Mouse (Mus musculus) kidney, embryonic 15.5 days (tissue): Measurements from ENCODE around the gene Gm11214. TPM values are rescaled to one million over a fixed set of nuclear protein-coding genes. Genes with fewer than 3 reads are reported as not detected.

ENCODE experiments used
- ATAC-seq: fragments of 200-750 bp; cut with Nextera tagmentation; replicated peaks from 2 replicates; pipeline ENCODE4 v1.8.0; 2017; ENCODE audit warnings: moderate TSS enrichment; ENCODE audit not compliant: low FRiP score
- H3K27ac ChIP-seq: fragments of 300-500 bp; sonication (generic); 2 replicates; pipeline ENCODE4 v1.5.1; 2015; ENCODE audit warnings: mild to moderate bottlenecking, inconsistent platforms
- H3K27me3 ChIP-seq: fragments of 300-500 bp; sonication (generic); 2 replicates; pipeline ENCODE4 v1.6.1; 2015; ENCODE audit warnings: inconsistent platforms
- H3K36me3 ChIP-seq: fragments of 300-500 bp; sonication (generic); 2 replicates; pipeline ENCODE4 v1.6.1; 2015; ENCODE audit warnings: inconsistent platforms
- H3K4me1 ChIP-seq: fragments of 300-500 bp; sonication (generic); 2 replicates; pipeline ENCODE4 v1.6.1; 2015; ENCODE audit warnings: inconsistent platforms
- H3K4me2 ChIP-seq: fragments of 300-500 bp; sonication (generic); 2 replicates; pipeline ENCODE4 v1.6.1; 2015; ENCODE audit warnings: moderate library complexity, mild to moderate bottlenecking, inconsistent platforms
- H3K4me3 ChIP-seq: fragments of 300-500 bp; sonication (generic); replicated peaks from 2 replicates; pipeline ENCODE4 v1.5.1; 2015; ENCODE audit warnings: mild to moderate bottlenecking, inconsistent platforms
- H3K9ac ChIP-seq: fragments of 300-500 bp; sonication (generic); 2 replicates; pipeline ENCODE4 v1.6.1; 2015; ENCODE audit warnings: mild to moderate bottlenecking, inconsistent platforms
- H3K9me3 ChIP-seq: fragments of 300-500 bp; sonication (generic); replicated peaks from 2 replicates; pipeline ENCODE4 v1.6.1; 2016; ENCODE audit warnings: inconsistent platforms
- WGBS: fragments of 180-500 bp; shearing (Covaris S2); methylation state at CpG from one replicate; pipeline ENCODE4 v1.1.7; 2015; ENCODE audit warnings: mixed read lengths; 5-methylcytosine and 5-hydroxymethylcytosine counted together
- polyA plus RNA-seq: library from polyadenylated mRNA; unstranded; fragments of >200 nt; fragmentation: Nextera tagmentation; extraction: Ambion mirVana; gene quantifications from 2 replicates; pipeline ENCODE4 v1.2.1, GENCODE M21; 2015

The Gm11214 gene
- polyA plus RNA-seq, result not detected in 2 replicates

DNA sequence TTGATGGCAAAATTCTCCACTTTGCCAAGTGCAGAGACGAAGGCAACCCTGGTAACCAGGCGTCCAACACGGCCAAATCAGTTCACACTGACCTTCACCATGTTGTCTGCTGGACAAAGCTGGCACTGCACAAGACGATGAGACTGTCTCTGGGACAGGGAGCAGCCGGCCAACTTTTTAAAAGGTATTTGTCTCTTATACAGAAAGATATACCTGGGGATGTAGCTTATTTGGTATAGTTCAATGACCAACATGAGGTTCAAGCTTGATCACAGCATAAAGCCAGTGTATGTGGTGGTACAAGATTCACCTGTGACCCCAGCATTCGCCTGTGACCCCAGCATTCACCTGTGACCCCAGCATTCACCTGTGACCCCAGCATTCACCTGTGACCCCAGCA, at the start of gene Gm11214:
Gm11214 (minus strand) TSS at position 101 of the 400 bp plus-strand sequence.
- no peak for ATAC-seq
- H3K27me3 ChIP-seq, result no peaks in the 10 kb centered on the region
- no peaks in the 10 kb centered on the region for H3K9me3 ChIP-seq
- H3K27ac ChIP-seq, result no peak within 1 kb of the TSS
- whole genome bisulfite sequencing, result 94% methylated on average over 6 of the region's 6 CpGs
- H3K4me1 ChIP-seq, result no peaks in the 10 kb centered on the region
- H3K36me3 ChIP-seq, result no peaks in the 10 kb centered on the region
- no peak within 1 kb of the TSS for H3K9ac ChIP-seq
- H3K4me3 ChIP-seq, result no peak within 1 kb of the TSS
- H3K4me2 ChIP-seq, result no peak within 1 kb of the TSS

DNA sequence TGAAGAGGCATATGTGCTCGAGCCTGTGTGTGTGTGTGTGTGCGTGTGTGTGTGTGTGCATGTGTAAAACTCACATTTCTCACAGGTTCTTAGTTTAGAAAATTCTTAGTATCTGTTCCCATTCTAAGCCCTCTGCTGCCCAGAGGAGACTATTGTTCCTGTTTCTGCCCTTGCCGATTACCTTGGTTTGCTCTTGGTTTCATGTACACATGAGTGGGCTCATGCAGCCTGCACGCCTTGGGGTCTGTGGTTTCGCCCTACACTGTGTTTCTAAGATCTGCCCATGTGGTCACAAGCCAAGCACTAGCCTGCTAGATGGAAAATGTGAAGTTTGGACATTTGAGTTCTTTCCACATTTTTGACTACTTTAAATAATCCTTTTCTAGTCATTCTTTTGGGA, 48.7 kb upstream of the Gm11214 start:
- Histone ChIP-seq H3K4me3 (no peak overlapping the region), H3K27me3 (no peaks in the 10 kb centered on the region), H3K4me2 (no peak overlapping the region), H3K9me3 (no peaks in the 10 kb centered on the region), H3K27ac (no peak overlapping the region), H3K36me3 (no peaks in the 10 kb centered on the region), H3K9ac (no peak overlapping the region), H3K4me1 (no peaks in the 10 kb centered on the region)
- no peak for ATAC-seq
- 88% methylated on average over 5 of the region's 5 CpGs for WGBS

- WGBS, result 81% methylated on average over 8 of the region's 8 CpGs
- ATAC-seq, result no peak
- Histone ChIP-seq H3K9ac (no peak overlapping the region), H3K27me3 (no peaks in the 10 kb centered on the region), H3K4me2 (no peak overlapping the region), H3K27ac (no peak overlapping the region), H3K4me1 (no peaks in the 10 kb centered on the region), H3K4me3 (no peak overlapping the region), H3K9me3 (no peaks in the 10 kb centered on the region), H3K36me3 (no peaks in the 10 kb centered on the region)
Observed at GRCm38 (mm10) chr4:63710431-63711220, 47.4 kb upstream of the Gm11214 start.

- H3K36me3 ChIP-seq, result no peaks in the 10 kb centered on the region
- H3K27ac ChIP-seq, result no peak overlapping the region
- no peaks in the 10 kb centered on the region for H3K9me3 ChIP-seq
- no peak for ATAC-seq
- H3K27me3 ChIP-seq, result no peaks in the 10 kb centered on the region
- no peak overlapping the region for H3K4me2 ChIP-seq
- no peak overlapping the region for H3K9ac ChIP-seq
- H3K4me3 ChIP-seq, result no peak overlapping the region
- H3K4me1 ChIP-seq, result no peaks in the 10 kb centered on the region
- WGBS, result 88% methylated on average over 1 of the region's 1 CpGs
Observed at GRCm38 (mm10) chr4:63706279-63706971, 43.2 kb upstream of the Gm11214 start.

- no peaks in the 10 kb centered on the region for H3K9me3 ChIP-seq
- no peaks in the 10 kb centered on the region for H3K27me3 ChIP-seq
- H3K9ac ChIP-seq, result no peak overlapping the region
- H3K4me3 ChIP-seq, result no peak overlapping the region
- H3K4me2 ChIP-seq, result no peak overlapping the region
- no peaks in the 10 kb centered on the region for H3K36me3 ChIP-seq
- no peak overlapping the region for H3K27ac ChIP-seq
- no peak for ATAC-seq
- 77% methylated on average over 5 of the region's 5 CpGs for WGBS
- no peaks in the 10 kb centered on the region for H3K4me1 ChIP-seq
Observed at GRCm38 (mm10) chr4:63704232-63704631, 41.1 kb upstream of the Gm11214 start.

GRCm38 (mm10) chr4:63703686-63704085, 40.5 kb upstream of the Gm11214 start:
- H3K4me3 ChIP-seq, result no peak overlapping the region
- H3K36me3 ChIP-seq, result no peaks in the 10 kb centered on the region
- 86% methylated on average over 2 of the region's 2 CpGs for WGBS
- no peaks in the 10 kb centered on the region for H3K9me3 ChIP-seq
- H3K9ac ChIP-seq, result no peak overlapping the region
- no peaks in the 10 kb centered on the region for H3K4me1 ChIP-seq
- H3K27me3 ChIP-seq, result no peaks in the 10 kb centered on the region
- no peak overlapping the region for H3K4me2 ChIP-seq
- no peak overlapping the region for H3K27ac ChIP-seq
- ATAC-seq, result no peak

DNA sequence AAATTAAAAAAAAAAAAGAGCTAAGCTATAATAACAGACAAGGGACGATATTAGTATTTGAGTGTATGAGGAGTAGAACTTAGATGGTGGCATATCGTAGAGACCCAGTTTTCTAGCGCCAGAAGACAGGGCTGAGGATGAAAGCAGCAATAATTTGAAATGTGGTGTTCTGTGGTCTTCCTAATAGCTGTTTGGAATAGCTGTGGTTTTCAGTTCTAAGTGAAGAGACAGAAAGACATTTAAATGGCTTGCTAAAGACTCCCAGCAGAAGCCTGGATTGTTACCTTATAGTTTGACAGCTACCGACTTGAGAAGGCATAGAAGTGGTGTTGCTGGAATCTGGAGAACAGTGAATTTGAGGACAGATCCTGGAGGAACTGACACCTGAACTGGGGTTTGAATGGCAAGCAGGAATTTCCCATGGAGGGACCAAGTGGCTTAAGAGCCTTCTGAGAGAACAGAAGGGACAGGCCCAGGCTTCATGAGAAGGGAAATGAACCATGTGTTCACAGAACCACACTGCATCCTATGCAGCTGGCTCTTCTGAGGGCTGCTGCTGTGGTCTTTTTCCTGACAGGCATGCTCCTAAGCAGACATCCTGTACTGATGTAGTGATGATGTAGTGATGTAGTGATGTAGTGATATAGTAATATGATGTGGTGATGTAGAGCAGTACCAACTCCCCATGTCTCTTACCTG, 39.0 kb upstream of the Gm11214 start:
- Histone ChIP-seq H3K9me3 (no peaks in the 10 kb centered on the region), H3K4me3 (no peak overlapping the region), H3K27me3 (no peaks in the 10 kb centered on the region), H3K9ac (no peak overlapping the region), H3K4me2 (no peak overlapping the region), H3K27ac (no peak overlapping the region), H3K4me1 (no peaks in the 10 kb centered on the region), H3K36me3 (no peaks in the 10 kb centered on the region)
- no peak for ATAC-seq
- 91% methylated on average over 4 of the region's 4 CpGs for WGBS

- Histone ChIP-seq H3K27ac (no peak overlapping the region), H3K4me2 (no peak overlapping the region), H3K4me1 (no peaks in the 10 kb centered on the region), H3K9me3 (no peaks in the 10 kb centered on the region), H3K9ac (no peak overlapping the region), H3K4me3 (no peak overlapping the region), H3K27me3 (no peaks in the 10 kb centered on the region), H3K36me3 (no peaks in the 10 kb centered on the region)
- ATAC-seq, result no peak
- WGBS, result 44% methylated on average over 3 of the region's 3 CpGs
Observed at GRCm38 (mm10) chr4:63699749-63700148, 36.6 kb upstream of the Gm11214 start.

- no peak overlapping the region for H3K4me2 ChIP-seq
- H3K9ac ChIP-seq, result no peak overlapping the region
- H3K4me1 ChIP-seq, result no peaks in the 10 kb centered on the region
- ATAC-seq, result no peak
- no peaks in the 10 kb centered on the region for H3K9me3 ChIP-seq
- 86% methylated on average over 4 of the region's 4 CpGs for WGBS
- H3K27ac ChIP-seq, result no peak overlapping the region
- H3K27me3 ChIP-seq, result no peaks in the 10 kb centered on the region
- no peaks in the 10 kb centered on the region for H3K36me3 ChIP-seq
- no peak overlapping the region for H3K4me3 ChIP-seq
Observed at GRCm38 (mm10) chr4:63696921-63697320, 33.7 kb upstream of the Gm11214 start.

- no peak overlapping the region for H3K4me2 ChIP-seq
- H3K4me3 ChIP-seq, result no peak overlapping the region
- H3K27ac ChIP-seq, result no peak overlapping the region
- no peaks in the 10 kb centered on the region for H3K9me3 ChIP-seq
- H3K4me1 ChIP-seq, result peaks cover 6% of the 10 kb centered on the region
- ATAC-seq, result no peak
- no peaks in the 10 kb centered on the region for H3K27me3 ChIP-seq
- no peak overlapping the region for H3K9ac ChIP-seq
- H3K36me3 ChIP-seq, result no peaks in the 10 kb centered on the region
Observed at GRCm38 (mm10) chr4:63692351-63692750, 29.2 kb upstream of the Gm11214 start.

DNA sequence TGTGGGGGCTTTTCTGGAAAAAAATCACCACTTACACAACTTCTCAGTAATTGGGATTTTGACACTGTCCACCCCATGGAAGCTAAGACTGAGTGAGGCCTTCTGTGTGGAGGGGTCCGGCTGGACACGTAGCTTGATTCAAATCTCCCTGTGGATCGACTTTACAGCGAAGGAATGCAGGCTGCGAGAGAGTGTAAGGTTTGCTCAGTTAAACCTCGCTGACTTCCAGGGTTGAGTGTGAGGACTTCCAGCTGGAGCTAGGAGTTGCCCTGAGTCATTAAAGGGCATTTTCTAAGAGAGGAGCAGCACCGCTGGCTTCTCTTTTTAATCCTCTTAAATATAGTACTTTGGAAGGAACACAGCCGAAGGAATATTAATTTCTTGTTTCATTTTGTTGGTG, 24.2 kb upstream of the Gm11214 start:
- Histone ChIP-seq H3K27ac (peak overlapping the region; percentile 56), H3K4me1 (peaks cover 17% of the 10 kb centered on the region), H3K27me3 (no peaks in the 10 kb centered on the region), H3K36me3 (no peaks in the 10 kb centered on the region), H3K9me3 (no peaks in the 10 kb centered on the region), H3K9ac (no peak overlapping the region), H3K4me2 (no peak overlapping the region), H3K4me3 (no peak overlapping the region)
- peak; percentile 70; the same call in 1 of the 2 replicates for ATAC-seq
- 32% methylated on average over 8 of the region's 8 CpGs for WGBS

DNA sequence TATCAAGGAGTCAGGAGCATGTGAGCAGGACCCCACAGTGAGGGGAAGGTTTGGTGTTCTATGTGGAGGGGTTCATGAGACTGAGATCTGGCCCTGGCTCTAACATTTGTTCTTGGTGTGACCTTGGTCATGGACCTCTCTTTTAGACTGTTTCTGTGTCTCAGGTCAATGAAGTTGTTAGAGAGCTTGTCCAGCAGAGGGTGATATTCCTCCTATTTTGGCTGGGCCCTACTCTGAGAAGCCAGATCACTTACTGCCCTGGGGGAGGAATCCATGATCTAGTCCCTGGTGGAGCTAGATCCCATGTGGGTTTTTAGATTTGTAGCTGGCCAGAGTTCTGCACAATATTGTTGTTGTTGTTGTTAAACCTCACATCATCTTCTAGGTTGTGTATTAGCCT, 23.0 kb upstream of the Gm11214 start:
- H3K36me3 ChIP-seq, result no peaks in the 10 kb centered on the region

More for the DNA sequence above, 23.0 kb upstream of the Gm11214 start:
- H3K4me3 ChIP-seq, result no peak overlapping the region
- no peak overlapping the region for H3K27ac ChIP-seq
- H3K4me2 ChIP-seq, result no peak overlapping the region
- no peak overlapping the region for H3K9ac ChIP-seq
- H3K9me3 ChIP-seq, result no peaks in the 10 kb centered on the region
- H3K27me3 ChIP-seq, result no peaks in the 10 kb centered on the region
- H3K4me1 ChIP-seq, result peaks cover 17% of the 10 kb centered on the region
- ATAC-seq, result peak; percentile 57; the same call in 1 of the 2 replicates
